Mouse (Mus musculus) embryonic fibroblast, embryonic 13.5 days (primary cell): Measurements from ENCODE around the gene Dbp.

Experiments used
- CTCF ChIP-seq: IDR thresholded peaks from 2 replicates; pipeline ENCODE4 v1.5.1; 2011; ENCODE audit warnings: mild to moderate bottlenecking, control low read depth, low read length, moderate library complexity, borderline replicate concordance; ENCODE audit not compliant: insufficient read depth
- POLR2A ChIP-seq: IDR thresholded peaks from 2 replicates; pipeline ENCODE4 v1.6.1; 2011; ENCODE audit warnings: low read depth, mild to moderate bottlenecking, control low read depth, low read length, moderate library complexity

- TF ChIP-seq CTCF (no peak), POLR2A (peak; percentile 76)
These were observed 10.3 kb downstream of the Dbp start, which contains the start of gene Rpl18 for GRCm38 (mm10) chr7:45715090-45715708.
